Mouse (Mus musculus) heart, embryonic 16.5 days (tissue): ENCODE data around the gene Syne2. TPM values are rescaled to one million over a fixed set of nuclear protein-coding genes. Genes with fewer than 3 reads are reported as not detected.

Experiments
- microRNA-seq: library from miRNA; unstranded; fragments of <30 nt; microRNA quantifications from one replicate; pipeline ENCODE4, GENCODE M21; 2017
- polyA plus RNA-seq: library from polyadenylated mRNA; unstranded; fragments of >200 nt; fragmentation: Nextera tagmentation; extraction: Ambion mirVana; gene quantifications from 2 replicates; pipeline ENCODE4 v1.2.1, GENCODE M21; 2015

Syne2 gene
- polyA plus RNA-seq, 1 experiment from 2014 or later: 38.4 TPM

Small RNA genes within 50 kb of the gene (microRNA-seq; reads per million reads assigned to microRNA genes)
- 1.4 reads per million for gene Mir5101

Other genes with a start within 250 kb of the Syne2 start
- 7.9 and 8.3 TPM in 2 replicates for gene Ppp2r5e, start 221.9 kb upstream of the Syne2 start, polyA plus RNA-seq
- gene Wdr89, start 148.6 kb upstream of the Syne2 start, polyA plus RNA-seq: 5.3 and 10.9 TPM in 2 replicates
- 13.2 and 15.9 TPM in 2 replicates for gene Sgpp1, start 82.4 kb upstream of the Syne2 start, polyA plus RNA-seq